Mouse (Mus musculus) liver, embryonic 13.5 days (tissue): Measurements from ENCODE around the gene Morf4l1. TPM values are rescaled to one million over a fixed set of nuclear protein-coding genes. Genes with fewer than 3 reads are reported as not detected.
"Not testable (repeated sequence)": the region's sequence is repeated elsewhere in the genome, so short reads cannot be mapped to it uniquely, and the experiment has no call there.

Experiments used
- ATAC-seq: fragments of 200-750 bp; cut with Nextera tagmentation; 2 replicates; pipeline ENCODE4 v1.8.0; 2017; ENCODE audit warnings: low read depth, mild to moderate bottlenecking, moderate number of reproducible peaks, moderate library complexity
- DNase-seq: peaks from one replicate; pipeline ENCODE4 v3.0.0; 2022
- H3K27ac ChIP-seq: fragments of 300-500 bp; sonication (generic); 2 replicates; pipeline ENCODE4 v1.5.1; 2015; ENCODE audit warnings: moderate library complexity, mild to moderate bottlenecking, inconsistent platforms
- H3K27me3 ChIP-seq: fragments of 300-500 bp; sonication (generic); 2 replicates; pipeline ENCODE4 v1.6.1; 2015; ENCODE audit warnings: mild to moderate bottlenecking, inconsistent platforms
- H3K36me3 ChIP-seq: fragments of 300-500 bp; sonication (generic); 2 replicates; pipeline ENCODE4 v1.6.1; 2015; ENCODE audit warnings: mild to moderate bottlenecking, inconsistent platforms
- H3K4me1 ChIP-seq: fragments of 300-500 bp; sonication (generic); replicated peaks from 2 replicates; pipeline ENCODE4 v1.6.1; 2015; ENCODE audit warnings: inconsistent platforms
- H3K4me2 ChIP-seq: fragments of 300-500 bp; sonication (generic); 2 replicates; pipeline ENCODE4 v1.6.1; 2015; ENCODE audit warnings: inconsistent platforms, mild to moderate bottlenecking, moderate library complexity
- H3K4me3 ChIP-seq: fragments of 300-500 bp; sonication (generic); replicated peaks from 2 replicates; pipeline ENCODE4 v1.5.1; 2015; ENCODE audit warnings: mild to moderate bottlenecking, inconsistent platforms
- H3K9ac ChIP-seq: fragments of 300-500 bp; sonication (generic); 2 replicates; pipeline ENCODE4 v1.6.1; 2015; ENCODE audit warnings: mild to moderate bottlenecking, inconsistent platforms
- H3K9me3 ChIP-seq: fragments of 300-500 bp; sonication (generic); replicated peaks from 2 replicates; pipeline ENCODE4 v1.6.1; 2016; ENCODE audit warnings: inconsistent platforms
- WGBS: fragments of 180-500 bp; shearing (Covaris S2); methylation state at CpG from one replicate; pipeline ENCODE4 v1.1.7; 2015; ENCODE audit not compliant: insufficient replicate concordance; 5-methylcytosine and 5-hydroxymethylcytosine counted together
- polyA plus RNA-seq: library from polyadenylated mRNA; unstranded; fragments of >200 nt; fragmentation: Nextera tagmentation; extraction: Ambion mirVana; gene quantifications from 2 replicates; pipeline ENCODE4 v1.2.1, GENCODE M21; 2015

The Morf4l1 gene
- polyA plus RNA-seq, 1 experiment from 2014 or later, result 141 TPM

GRCm38 (mm10) chr9:90082992-90083391 is 31.6 kb downstream of the Morf4l1 start:
- no peaks in the 10 kb centered on the region for H3K9me3 ChIP-seq
- WGBS, result 92% methylated on average over 1 of the region's 1 CpGs
- H3K9ac ChIP-seq, result no peak overlapping the region
- no peak overlapping the region for H3K27ac ChIP-seq
- no peak overlapping the region for H3K4me2 ChIP-seq
- no peak for ATAC-seq
- no peak overlapping the region for H3K4me3 ChIP-seq
- no peaks in the 10 kb centered on the region for H3K27me3 ChIP-seq
- H3K36me3 ChIP-seq, result peaks cover 8% of the 10 kb centered on the region
- H3K4me1 ChIP-seq, result no peaks in the 10 kb centered on the region
- DNase-seq, result no peak

GRCm38 (mm10) chr9:90081961-90082360 is 32.6 kb downstream of the Morf4l1 start:
- H3K4me2 ChIP-seq, H3K27me3 ChIP-seq, H3K4me3 ChIP-seq, H3K36me3 ChIP-seq, DNase-seq, ATAC-seq, H3K27ac ChIP-seq, H3K9me3 ChIP-seq, H3K4me1 ChIP-seq, H3K9ac ChIP-seq: not testable (repeated sequence)
- WGBS, result 67% methylated on average over 6 of the region's 6 CpGs

- ATAC-seq, result no peak
- Histone ChIP-seq H3K9ac (no peak overlapping the region), H3K4me1 (no peaks in the 10 kb centered on the region), H3K9me3 (no peaks in the 10 kb centered on the region), H3K4me3 (no peak overlapping the region), H3K27ac (no peak overlapping the region), H3K4me2 (no peak overlapping the region), H3K27me3 (no peaks in the 10 kb centered on the region), H3K36me3 (no peaks in the 10 kb centered on the region)
- WGBS, result 53% methylated on average over 8 of the region's 8 CpGs
- DNase-seq, result peak; percentile 37
Measured at GRCm38 (mm10) chr9:90076849-90077461, 37.6 kb downstream of the Morf4l1 start.

- Histone ChIP-seq H3K4me3 (no peak overlapping the region), H3K27me3 (no peaks in the 10 kb centered on the region), H3K4me1 (no peaks in the 10 kb centered on the region), H3K27ac (no peak overlapping the region), H3K4me2 (no peak overlapping the region), H3K9me3 (no peaks in the 10 kb centered on the region), H3K9ac (no peak overlapping the region), H3K36me3 (no peaks in the 10 kb centered on the region)
- DNase-seq (no peak), ATAC-seq (no peak)
- 72% methylated on average over 5 of the region's 5 CpGs for WGBS
Measured at GRCm38 (mm10) chr9:90076131-90076530, 38.4 kb downstream of the Morf4l1 start.

- Histone ChIP-seq H3K9ac (no peak overlapping the region), H3K9me3 (no peaks in the 10 kb centered on the region), H3K27ac (no peak overlapping the region), H3K4me3 (no peak overlapping the region), H3K36me3 (no peaks in the 10 kb centered on the region), H3K27me3 (no peaks in the 10 kb centered on the region), H3K4me1 (no peaks in the 10 kb centered on the region), H3K4me2 (no peak overlapping the region)
- no peak for ATAC-seq
- WGBS, result 20% methylated on average over 4 of the region's 4 CpGs
- DNase-seq, result no peak
Measured at GRCm38 (mm10) chr9:90075336-90075735, 39.2 kb downstream of the Morf4l1 start.

GRCm38 (mm10) chr9:90070174-90070573 is 44.4 kb downstream of the Morf4l1 start:
- H3K27me3 ChIP-seq, result no peaks in the 10 kb centered on the region
- H3K9me3 ChIP-seq, result no peaks in the 10 kb centered on the region
- no peak overlapping the region for H3K9ac ChIP-seq
- no peaks in the 10 kb centered on the region for H3K36me3 ChIP-seq
- H3K4me2 ChIP-seq, result no peak overlapping the region
- ATAC-seq, result no peak
- 64% methylated on average over 7 of the region's 7 CpGs for WGBS
- no peak for DNase-seq
- no peak overlapping the region for H3K4me3 ChIP-seq
- H3K27ac ChIP-seq, result no peak overlapping the region
- no peaks in the 10 kb centered on the region for H3K4me1 ChIP-seq

GRCm38 (mm10) chr9:90069485-90069884 is 45.1 kb downstream of the Morf4l1 start:
- Histone ChIP-seq H3K9me3 (no peaks in the 10 kb centered on the region), H3K4me2 (no peak overlapping the region), H3K9ac (no peak overlapping the region), H3K27me3 (no peaks in the 10 kb centered on the region), H3K4me1 (no peaks in the 10 kb centered on the region), H3K36me3 (no peaks in the 10 kb centered on the region), H3K27ac (no peak overlapping the region), H3K4me3 (no peak overlapping the region)
- DNase-seq (no peak), ATAC-seq (no peak)
- 53% methylated on average over 7 of the region's 7 CpGs for WGBS

GRCm38 (mm10) chr9:90068786-90069185 is 45.8 kb downstream of the Morf4l1 start:
- Histone ChIP-seq H3K4me2 (no peak overlapping the region), H3K4me3 (no peak overlapping the region), H3K36me3 (no peaks in the 10 kb centered on the region), H3K9me3 (no peaks in the 10 kb centered on the region), H3K27ac (no peak overlapping the region), H3K9ac (no peak overlapping the region), H3K4me1 (no peaks in the 10 kb centered on the region), H3K27me3 (no peaks in the 10 kb centered on the region)
- no peak for ATAC-seq
- DNase-seq, result no peak
- 57% methylated on average over 6 of the region's 6 CpGs for WGBS

GRCm38 (mm10) chr9:90067341-90067740 is 47.2 kb downstream of the Morf4l1 start:
- H3K36me3 ChIP-seq, result no peaks in the 10 kb centered on the region
- WGBS, result 36% methylated on average over 2 of the region's 2 CpGs
- no peak overlapping the region for H3K27ac ChIP-seq
- H3K4me3 ChIP-seq, result no peak overlapping the region
- DNase-seq (no peak), ATAC-seq (no peak)
- H3K4me2 ChIP-seq, result no peak overlapping the region
- no peaks in the 10 kb centered on the region for H3K4me1 ChIP-seq
- H3K27me3 ChIP-seq, result no peaks in the 10 kb centered on the region
- H3K9me3 ChIP-seq, result no peaks in the 10 kb centered on the region
- no peak overlapping the region for H3K9ac ChIP-seq

- not testable (repeated sequence) for DNase-seq, H3K4me3 ChIP-seq, H3K4me1 ChIP-seq, H3K36me3 ChIP-seq, H3K9ac ChIP-seq, H3K4me2 ChIP-seq, H3K27ac ChIP-seq, H3K9me3 ChIP-seq, H3K27me3 ChIP-seq, ATAC-seq
- 56% methylated on average over 5 of the region's 5 CpGs for WGBS
Measured at GRCm38 (mm10) chr9:90060932-90061331, 53.6 kb downstream of the Morf4l1 start.

GRCm38 (mm10) chr9:90060574-90060875 is 54.0 kb downstream of the Morf4l1 start:
- WGBS, result 78% methylated on average over 2 of the region's 2 CpGs
- Histone ChIP-seq H3K9me3 (no peaks in the 10 kb centered on the region), H3K4me1 (no peaks in the 10 kb centered on the region), H3K27me3 (peaks cover 4% of the 10 kb centered on the region; the same call in 1 of the 2 replicates), H3K27ac (no peak overlapping the region), H3K4me3 (no peak overlapping the region), H3K4me2 (no peak overlapping the region), H3K36me3 (no peaks in the 10 kb centered on the region), H3K9ac (no peak overlapping the region)
- DNase-seq, result no peak
- ATAC-seq, result no peak

- DNase-seq (no peak), ATAC-seq (no peak)
- H3K27me3 ChIP-seq, result peaks cover 4% of the 10 kb centered on the region; the same call in 1 of the 2 replicates
- no peaks in the 10 kb centered on the region for H3K9me3 ChIP-seq
- no peak overlapping the region for H3K9ac ChIP-seq
- 64% methylated on average over 9 of the region's 9 CpGs for WGBS
- H3K4me1 ChIP-seq, result no peaks in the 10 kb centered on the region
- H3K36me3 ChIP-seq, result no peaks in the 10 kb centered on the region
- no peak overlapping the region for H3K4me3 ChIP-seq
- no peak overlapping the region for H3K4me2 ChIP-seq
- H3K27ac ChIP-seq, result no peak overlapping the region
Measured at GRCm38 (mm10) chr9:90059828-90060573, 54.6 kb downstream of the Morf4l1 start.
